Mouse (Mus musculus): ENCODE results near the gene Mctp2.

DNA sequence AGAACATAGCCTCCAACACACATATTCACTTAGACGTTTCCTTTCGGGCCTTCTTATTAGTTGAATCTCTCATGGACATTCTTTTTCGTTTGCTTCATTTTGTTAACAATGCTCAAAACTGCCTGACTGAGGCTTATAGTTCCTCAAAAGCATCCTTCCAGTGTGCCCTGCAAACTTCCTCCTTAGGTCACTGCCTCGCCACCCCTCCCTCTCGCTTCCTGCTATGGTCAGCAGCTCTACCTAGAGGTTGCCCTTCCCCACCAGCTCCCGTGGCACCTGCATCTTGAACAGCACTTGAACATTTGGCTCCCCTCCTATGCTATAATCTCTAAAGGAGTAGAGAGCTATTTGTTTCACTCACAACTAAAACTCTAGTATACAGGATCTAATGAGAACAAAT, 6.7 kb downstream of the Mctp2 start:
- no peak for TF ChIP-seq CTCF (IDR thresholded peaks at IDR 0.05 in 2 of 3, conservative IDR thresholded peaks at IDR 0.05 in 1 of 3; ENCODE audit: control insufficient read depth in 1 of 3, insufficient read depth in 1 of 3, low read depth in 2 of 3, low read length in 3 of 3, poor library complexity in 1 of 3, severe bottlenecking in 1 of 3)
- no peak for TF ChIP-seq RCOR1 (IDR thresholded peaks at IDR 0.05; ENCODE audit: low read depth, low read length)
- no peak for TF ChIP-seq RAD21 (IDR thresholded peaks at IDR 0.05; ENCODE audit: low read depth, low read length)
